Mouse (Mus musculus): ENCODE data around the gene Btk. TPM values are rescaled to one million over a fixed set of nuclear protein-coding genes. Genes with fewer than 3 reads are reported as not detected.

Btk gene
- total and polyA plus RNA-seq, 3 experiments: 16.2 to 53.4 (median 38.1) TPM

DNA sequence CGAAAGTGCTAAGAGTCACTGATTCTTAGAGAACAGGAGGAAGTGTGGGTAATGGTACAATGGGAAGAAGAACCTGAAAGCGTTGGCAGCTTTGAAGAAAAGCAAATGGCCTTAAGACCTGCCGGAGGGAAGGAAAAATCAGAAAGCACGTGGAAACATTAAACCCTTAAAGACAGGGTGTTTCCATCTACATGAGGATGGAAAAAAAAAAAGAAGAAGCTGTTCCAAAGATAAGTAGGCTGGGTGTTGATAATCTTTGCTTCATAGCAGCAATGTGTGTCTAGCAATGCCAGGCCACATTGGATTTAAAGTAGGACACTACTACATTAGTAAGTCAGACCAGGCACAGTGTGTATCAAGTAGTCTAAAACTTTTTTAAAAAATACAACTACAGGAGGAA is 58.1 kb downstream of the Btk start:
- H3K4me1 ChIP-seq (ENCODE audit: control insufficient read depth in 1 of 2, insufficient read depth in 2 of 2): no peaks in the 10 kb centered on the region
- H3K9me3 ChIP-seq (replicated peaks; ENCODE audit: low read length): no peaks in the 10 kb centered on the region
- in situ Hi-C loops (cut with MboI; ENCODE audit: low pct_ligation_motif_present, low pct_unique_long_range_greater_than_20kb, low sequenced_read_pairs): no loop called here
- no peak overlapping the region for H3K4me2 ChIP-seq (ENCODE audit: insufficient read depth, low read depth, poor library complexity, severe bottlenecking)
- DNase-seq (ENCODE audit: extremely low read depth): no peak
- H3K27ac ChIP-seq (ENCODE audit: insufficient read depth, low read depth): no peak overlapping the region
- dilution Hi-C loops (cut with MboI; ENCODE audit: extremely low pct_ligation_motif_present, extremely low pct_unique_long_range_greater_than_20kb, low sequenced_read_pairs): no loop called here
- H3K27me3 ChIP-seq (replicated peaks): no peaks in the 10 kb centered on the region
- no peak overlapping the region for H3K9ac ChIP-seq (ENCODE audit: insufficient read depth, low read depth)
- H3K36me3 ChIP-seq (replicated peaks in 1 of 2; ENCODE audit: control insufficient read depth in 1 of 2, insufficient read depth in 1 of 2, low read length in 1 of 2): no peaks in the 10 kb centered on the region
- H3K79me2 ChIP-seq (replicated peaks; ENCODE audit: control insufficient read depth, extremely low read depth, insufficient read depth, poor library complexity, severe bottlenecking): no peaks in the 10 kb centered on the region
- no peak overlapping the region for H3K4me3 ChIP-seq (replicated peaks in 1 of 3; ENCODE audit: low read depth in 2 of 3, low read length in 2 of 3, poor library complexity in 1 of 3)
- TF ChIP-seq HCFC1 (IDR thresholded peaks at IDR 0.05; ENCODE audit: low read depth, low read length): no peak
- TF ChIP-seq CTCF (conservative IDR thresholded peaks at IDR 0.05 in 1 of 2, IDR thresholded peaks at IDR 0.05 in 1 of 2; ENCODE audit: low read depth in 2 of 2, low read length in 2 of 2): no peak
- no peak for TF ChIP-seq ZNF384 (IDR thresholded peaks at IDR 0.05; ENCODE audit: low read depth, low read length)
- TF ChIP-seq MEF2A (IDR thresholded peaks at IDR 0.05; ENCODE audit: borderline replicate concordance, low read depth, low read length): no peak
- TF ChIP-seq BHLHE40 (IDR thresholded peaks at IDR 0.05; ENCODE audit: low read depth, low read length): no peak
- TF ChIP-seq USF2 (conservative IDR thresholded peaks at IDR 0.05; ENCODE audit: low read depth, low read length): no peak
- TF ChIP-seq RCOR1 (conservative IDR thresholded peaks at IDR 0.05; ENCODE audit: low read depth, low read length): no peak
- no peak for TF ChIP-seq ZKSCAN1 (IDR thresholded peaks at IDR 0.05; ENCODE audit: borderline replicate concordance, low read depth, low read length)
- no peak for TF ChIP-seq MAZ (IDR thresholded peaks at IDR 0.05; ENCODE audit: low read depth, low read length)
- TF ChIP-seq SMC3 (IDR thresholded peaks at IDR 0.05; ENCODE audit: low read depth, low read length): no peak
- no peak for TF ChIP-seq POLR2AphosphoS2 (IDR thresholded peaks at IDR 0.05; ENCODE audit: low read depth, low read length)
- TF ChIP-seq GABPA (IDR thresholded peaks at IDR 0.05; ENCODE audit: insufficient replicate concordance, low read depth, low read length): no peak
- TF ChIP-seq UBTF (IDR thresholded peaks at IDR 0.05; ENCODE audit: low read depth, low read length): no peak
- TF ChIP-seq POLR2A (IDR thresholded peaks at IDR 0.05; ENCODE audit: low read depth, low read length): no peak
- no peak for TF ChIP-seq NRF1 (IDR thresholded peaks at IDR 0.05; ENCODE audit: low read depth, low read length)
- TF ChIP-seq PAX5 (IDR thresholded peaks at IDR 0.05; ENCODE audit: low read length): no peak
- no peak for TF ChIP-seq RAD21 (IDR thresholded peaks at IDR 0.05; ENCODE audit: low read depth, low read length)
- TF ChIP-seq MAFK (IDR thresholded peaks at IDR 0.05; ENCODE audit: insufficient replicate concordance, low read length): no peak
- TF ChIP-seq MYC (IDR thresholded peaks at IDR 0.05; ENCODE audit: low read depth, low read length): no peak

DNA sequence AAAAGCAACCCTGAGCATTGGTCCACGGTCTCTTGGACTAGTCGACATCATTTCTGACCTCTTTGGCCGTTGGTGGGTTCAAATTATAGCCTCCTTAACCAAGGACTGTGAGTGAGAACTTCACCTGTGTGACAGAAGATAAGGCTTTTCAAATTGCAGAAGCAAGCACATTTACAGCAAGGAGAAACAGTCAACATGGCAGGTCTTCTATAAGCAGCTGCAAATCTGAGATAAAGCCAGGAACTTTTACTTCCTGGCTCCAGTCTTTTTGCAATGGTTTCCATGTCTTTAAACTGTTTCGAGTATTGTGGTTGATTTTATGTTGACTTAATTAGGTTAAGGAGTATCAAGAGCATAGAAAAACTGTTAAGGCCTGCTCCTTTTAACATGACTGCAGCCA is 59.6 kb downstream of the Btk start:
- H3K27ac ChIP-seq (ENCODE audit: insufficient read depth, low read depth): no peak overlapping the region
- no peak overlapping the region for H3K9ac ChIP-seq (ENCODE audit: insufficient read depth, low read depth)
- H3K9me3 ChIP-seq (replicated peaks; ENCODE audit: low read length): no peaks in the 10 kb centered on the region
- no peaks in the 10 kb centered on the region for H3K4me1 ChIP-seq (ENCODE audit: control insufficient read depth in 1 of 2, insufficient read depth in 2 of 2)
- H3K4me2 ChIP-seq (ENCODE audit: insufficient read depth, low read depth, poor library complexity, severe bottlenecking): no peak overlapping the region
- no peak overlapping the region for H3K4me3 ChIP-seq (replicated peaks in 1 of 3; ENCODE audit: low read depth in 2 of 3, low read length in 2 of 3, poor library complexity in 1 of 3)
- TF ChIP-seq BHLHE40 (IDR thresholded peaks at IDR 0.05; ENCODE audit: low read depth, low read length): no peak
- TF ChIP-seq UBTF (IDR thresholded peaks at IDR 0.05; ENCODE audit: low read depth, low read length): no peak
- TF ChIP-seq JUND (conservative IDR thresholded peaks at IDR 0.05; ENCODE audit: low read depth, low read length): no peak
- H3K79me2 ChIP-seq (replicated peaks; ENCODE audit: control insufficient read depth, extremely low read depth, insufficient read depth, poor library complexity, severe bottlenecking): no peaks in the 10 kb centered on the region
- H3K27me3 ChIP-seq (replicated peaks): no peaks in the 10 kb centered on the region
- no peak for DNase-seq (ENCODE audit: extremely low read depth)
- in situ Hi-C loops (cut with MboI; ENCODE audit: low pct_ligation_motif_present, low pct_unique_long_range_greater_than_20kb, low sequenced_read_pairs) (no loop called here), dilution Hi-C loops (cut with MboI; ENCODE audit: extremely low pct_ligation_motif_present, extremely low pct_unique_long_range_greater_than_20kb, low sequenced_read_pairs) (no loop called here)
- H3K36me3 ChIP-seq (replicated peaks in 1 of 2; ENCODE audit: control insufficient read depth in 1 of 2, insufficient read depth in 1 of 2, low read length in 1 of 2): no peaks in the 10 kb centered on the region
